Mouse (Mus musculus): Measurements from ENCODE around the gene Prmt3. TPM values are rescaled to one million over a fixed set of nuclear protein-coding genes. Genes with fewer than 3 reads are reported as not detected.

The Prmt3 gene
- total RNA-seq, 2 experiments from 2014 or later, result 20.0 TPM

DNA sequence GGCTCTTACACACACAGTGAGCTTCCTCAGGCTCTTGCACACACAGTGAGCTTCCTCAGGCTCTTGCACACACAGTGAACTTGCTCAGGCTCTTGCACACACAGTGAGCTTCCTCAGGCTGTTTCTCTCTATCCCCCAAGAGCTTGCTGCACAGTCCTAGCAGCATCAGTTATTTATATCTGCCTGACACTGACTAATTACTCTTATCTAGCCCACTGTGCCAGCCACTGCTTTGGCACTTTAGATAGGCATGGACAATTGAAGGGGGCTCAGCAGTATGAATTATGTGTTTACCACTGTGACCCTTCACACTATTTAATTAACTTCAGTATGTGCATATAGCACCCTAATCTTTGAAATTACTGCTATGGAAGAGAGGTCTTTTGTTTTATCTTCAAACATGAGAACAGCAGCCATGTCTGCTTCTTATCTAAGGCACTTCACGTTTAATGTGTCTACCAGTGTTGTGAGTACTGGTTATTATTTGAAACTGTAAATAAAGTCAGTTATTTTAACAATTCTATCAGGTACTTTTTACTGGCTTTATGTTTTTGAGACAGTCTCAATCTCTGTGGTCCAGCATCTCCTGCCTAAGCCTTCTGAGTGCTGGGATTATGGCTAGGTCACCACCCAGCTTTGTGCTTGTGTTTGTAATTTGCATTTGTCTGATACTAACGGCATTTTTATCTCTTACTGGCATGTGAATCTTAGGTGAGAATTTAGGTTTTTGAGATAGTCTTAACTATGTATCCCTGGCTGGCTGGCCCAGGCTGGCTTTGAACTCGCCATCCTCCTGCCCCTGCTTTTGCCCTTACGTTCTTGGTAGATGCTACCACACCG lies 75.4 kb downstream of the Prmt3 start:
- DNase-seq (ENCODE audit: low spot score in 2 of 2), result no peak

- DNase-seq (ENCODE audit: low spot score in 2 of 2), result no peak
These were observed 79.2 kb downstream of the Prmt3 start for GRCm38 (mm10) chr7:49857347-49857746.

DNA sequence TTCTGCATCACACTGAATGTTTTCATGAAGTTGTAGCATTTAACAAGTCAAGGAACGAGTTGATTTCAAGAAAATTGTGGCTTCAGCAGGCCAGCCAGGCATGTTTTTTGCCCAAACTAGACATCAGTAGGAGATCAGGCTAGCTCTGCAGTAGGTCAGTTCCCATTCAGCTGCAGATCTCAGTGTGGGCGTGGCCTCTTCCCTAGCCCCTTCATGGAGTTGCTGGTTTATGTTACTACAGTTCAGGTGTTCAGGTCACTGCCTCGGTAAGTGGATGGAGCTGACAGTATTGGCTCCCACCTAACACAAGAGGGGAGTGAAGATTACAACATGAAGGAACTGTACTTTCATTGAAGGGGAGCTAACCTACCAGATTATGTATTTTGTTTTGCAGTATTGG lies 80.1 kb downstream of the Prmt3 start:
- DNase-seq (ENCODE audit: low spot score in 2 of 2), result no peak

- DNase-seq (ENCODE audit: low spot score in 2 of 2), result no peak
These were observed 81.7 kb downstream of the Prmt3 start for GRCm38 (mm10) chr7:49859820-49860219.

DNA sequence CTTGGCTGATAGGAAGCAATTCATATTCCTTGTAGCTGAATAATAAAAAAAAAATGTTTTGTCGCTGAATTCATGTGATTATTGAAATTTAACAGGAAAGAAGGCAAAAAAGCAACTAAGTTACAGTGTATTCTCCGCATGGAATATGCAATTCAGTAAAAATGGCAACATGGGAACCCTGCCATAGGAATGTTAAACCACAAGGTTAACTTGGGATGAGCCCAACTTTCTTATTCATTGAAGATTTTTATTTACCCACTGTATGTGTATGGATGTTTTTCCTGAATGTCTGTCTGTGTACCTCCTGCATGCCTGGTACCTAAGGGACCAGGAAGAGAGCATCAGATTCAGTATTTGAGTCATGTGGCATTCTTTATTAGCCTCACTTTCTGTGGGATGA lies 83.0 kb downstream of the Prmt3 start:
- no peak for DNase-seq (ENCODE audit: low spot score in 2 of 2)

- DNase-seq (ENCODE audit: low spot score in 2 of 2), result no peak
These were observed 85.6 kb downstream of the Prmt3 start for GRCm38 (mm10) chr7:49863753-49864152.

DNA sequence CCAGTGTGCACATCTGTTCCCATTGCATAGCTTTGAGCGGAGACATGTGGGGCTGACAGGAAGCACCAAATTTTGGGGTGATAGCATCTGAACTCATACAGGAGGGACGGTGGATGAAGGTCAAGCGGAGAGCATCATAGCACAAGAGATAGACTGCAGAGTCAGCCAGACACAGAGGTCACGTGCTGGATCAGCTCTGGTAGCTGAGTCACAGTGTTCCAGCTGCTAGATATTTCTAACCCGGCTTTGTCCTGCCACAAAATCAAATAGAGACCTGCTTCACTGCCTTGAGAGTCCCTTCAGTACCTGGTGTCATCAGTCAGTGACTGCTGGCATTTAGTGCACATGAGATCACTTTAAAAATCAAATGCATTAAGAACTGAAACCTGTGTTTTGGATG lies 91.5 kb downstream of the Prmt3 start:
- no peak for DNase-seq (ENCODE audit: low spot score in 2 of 2)

GRCm38 (mm10) chr7:49870276-49870675 lies 92.1 kb downstream of the Prmt3 start:
- no peak for DNase-seq (ENCODE audit: low spot score in 2 of 2)

DNA sequence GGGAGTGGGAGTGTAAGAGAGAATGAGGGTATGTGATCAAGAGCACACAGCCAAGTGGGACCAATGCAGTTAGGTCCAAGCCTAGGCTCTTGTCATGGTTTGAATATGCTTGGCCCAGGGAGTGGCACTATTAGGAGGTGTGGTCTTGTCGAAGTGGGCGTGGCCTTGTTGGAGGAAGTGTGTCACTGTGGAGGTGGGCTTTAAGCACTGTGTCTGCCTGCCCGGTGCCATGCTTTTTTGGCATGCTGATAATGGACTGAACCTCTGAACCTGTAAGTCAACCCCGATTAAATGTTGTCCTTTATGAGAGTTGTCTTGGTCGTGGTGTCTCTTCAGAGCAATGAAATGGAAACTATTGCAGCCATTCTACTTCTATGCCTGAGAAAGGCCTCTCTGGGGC lies 99.2 kb downstream of the Prmt3 start:
- DNase-seq (ENCODE audit: low spot score in 2 of 2), result no peak

- DNase-seq (ENCODE audit: low spot score in 2 of 2), result no peak
These were observed 100.9 kb downstream of the Prmt3 start for GRCm38 (mm10) chr7:49879051-49879450.

- DNase-seq (ENCODE audit: low spot score in 2 of 2), result no peak
These were observed 102.0 kb downstream of the Prmt3 start for GRCm38 (mm10) chr7:49879998-49880707.

DNA sequence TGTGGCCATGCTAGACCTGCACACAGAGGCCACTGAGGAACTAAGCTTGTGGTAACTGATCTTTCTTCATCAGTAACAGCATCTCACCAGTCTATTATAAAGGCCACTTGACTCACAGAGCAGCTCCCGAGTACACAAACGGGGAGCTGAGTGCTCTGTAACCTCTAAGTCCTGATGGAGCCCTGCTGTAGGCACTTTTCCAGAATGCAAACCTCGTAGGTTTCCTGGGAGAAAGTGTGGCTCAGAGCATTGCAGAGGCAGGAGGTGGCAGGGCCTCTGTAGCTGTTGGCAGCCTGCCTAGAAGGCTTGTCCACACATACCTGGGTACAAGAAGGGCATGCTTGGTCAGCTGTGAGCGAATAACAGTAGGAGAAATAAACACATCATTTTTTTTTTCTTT lies 104.1 kb downstream of the Prmt3 start:
- DNase-seq (ENCODE audit: low spot score in 2 of 2), result no peak

- no peak for DNase-seq (ENCODE audit: low spot score in 2 of 2)
These were observed 104.7 kb downstream of the Prmt3 start for GRCm38 (mm10) chr7:49882694-49883389.

DNA sequence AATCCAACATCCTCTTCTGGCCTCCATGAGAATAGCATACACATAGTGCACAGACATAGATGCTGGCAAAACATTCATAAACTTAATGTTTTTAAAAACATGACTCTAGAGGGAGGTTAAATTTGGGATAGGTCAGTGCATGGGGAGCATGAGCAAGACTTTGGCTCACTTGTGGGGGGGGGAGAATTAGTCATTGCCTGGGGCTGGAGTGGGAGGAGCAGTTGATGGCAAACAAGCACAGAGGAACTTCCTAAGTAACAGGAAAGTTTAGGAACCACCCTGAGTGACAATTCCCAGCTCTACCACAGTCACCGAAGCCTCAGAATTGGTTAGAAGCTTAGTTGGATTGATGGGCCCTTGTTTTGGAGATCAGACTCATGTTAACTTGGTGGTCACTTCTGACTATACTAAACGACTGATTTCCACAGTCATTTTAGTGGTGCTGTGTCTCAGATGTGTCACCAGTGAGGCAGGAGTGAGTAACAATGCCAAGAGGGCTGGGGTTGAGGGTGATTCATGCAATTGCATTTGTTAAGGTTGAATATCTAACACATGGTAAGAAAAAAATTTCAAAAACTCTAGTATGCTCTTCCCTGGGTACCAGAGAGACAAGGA lies 109.7 kb downstream of the Prmt3 start:
- no peak for DNase-seq (ENCODE audit: low spot score in 2 of 2)

DNA sequence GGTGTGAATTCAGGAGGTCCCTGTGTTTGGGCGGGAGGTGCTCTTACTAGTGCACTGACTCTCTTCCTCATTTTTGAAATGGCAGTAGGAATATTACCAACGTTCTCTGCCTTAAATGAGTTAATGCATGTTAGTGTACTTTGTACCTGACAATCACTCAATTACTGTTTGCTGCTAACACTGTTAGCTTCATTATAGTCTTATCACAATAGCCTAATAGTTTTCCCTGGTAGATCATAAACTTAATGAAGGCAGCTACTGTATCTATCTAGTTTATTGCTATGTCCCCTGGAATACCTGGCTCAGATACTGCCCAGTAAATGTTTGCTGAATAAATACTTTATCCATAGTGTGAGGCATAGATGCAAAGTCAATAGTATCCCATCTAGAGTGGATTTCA lies 116.6 kb downstream of the Prmt3 start:
- DNase-seq (ENCODE audit: low spot score in 2 of 2), result no peak

GRCm38 (mm10) chr7:49895296-49895695 lies 117.2 kb downstream of the Prmt3 start:
- DNase-seq (ENCODE audit: low spot score in 2 of 2), result no peak

- no peak for DNase-seq (ENCODE audit: low spot score in 2 of 2)
These were observed 123.9 kb downstream of the Prmt3 start for GRCm38 (mm10) chr7:49902003-49902552.

- DNase-seq (ENCODE audit: low spot score in 2 of 2), result no peak
These were observed 129.3 kb downstream of the Prmt3 start for GRCm38 (mm10) chr7:49907191-49908171.

All from gastrocnemius, postnatal 4 days (tissue).